Mouse (Mus musculus) CD4-positive helper T cell, adult 2 months (primary cell): ENCODE measurements around the gene Tmem143.

Source experiments
- DNase-seq: peaks from one replicate; pipeline ENCODE4 v3.0.0-alpha.2; 2012; ENCODE audit warnings: low read depth, missing footprints, low spot score

Tmem143 gene

GRCm38 (mm10) chr7:45922928-45923761 is 26.4 kb downstream of the Tmem143 start:
- peak; percentile 98 for DNase-seq

- DNase-seq: peak; percentile 48
Observed at GRCm38 (mm10) chr7:45923762-45924428, 27.2 kb downstream of the Tmem143 start, which contains the start of gene Ccdc114. Gene Ccdc114 (plus strand): TSS chr7:45924072.

GRCm38 (mm10) chr7:45924429-45924816 is 27.7 kb downstream of the Tmem143 start:
- peak; percentile 52 for DNase-seq

GRCm38 (mm10) chr7:45928626-45929295 is 32.0 kb downstream of the Tmem143 start:
- DNase-seq: no peak

GRCm38 (mm10) chr7:45929688-45930087 is 32.9 kb downstream of the Tmem143 start:
- no peak for DNase-seq

GRCm38 (mm10) chr7:45933766-45934165 is 37.0 kb downstream of the Tmem143 start:
- DNase-seq: peak; percentile 28

- DNase-seq: peak; percentile 81
Observed at GRCm38 (mm10) chr7:45935114-45935513, 38.4 kb downstream of the Tmem143 start.

GRCm38 (mm10) chr7:45939836-45940235 is 43.1 kb downstream of the Tmem143 start:
- no peak for DNase-seq

- no peak for DNase-seq
Observed at GRCm38 (mm10) chr7:45941986-45942385, 45.2 kb downstream of the Tmem143 start.

GRCm38 (mm10) chr7:45943280-45943679 is 46.5 kb downstream of the Tmem143 start:
- peak; percentile 30 for DNase-seq

GRCm38 (mm10) chr7:45949061-45949460 is 52.3 kb downstream of the Tmem143 start:
- no peak for DNase-seq

GRCm38 (mm10) chr7:45956611-45957010 is 59.9 kb downstream of the Tmem143 start:
- DNase-seq: no peak
